Mouse (Mus musculus) liver, embryonic 14.5 days (tissue): ENCODE results near the gene Cyp2c69. TPM values are rescaled to one million over a fixed set of nuclear protein-coding genes. Genes with fewer than 3 reads are reported as not detected.
"Not testable (repeated sequence)": the region's sequence is repeated elsewhere in the genome, so short reads cannot be mapped to it uniquely, and the experiment has no call there.

Experiments
- ATAC-seq: fragments of 200-750 bp; cut with Nextera tagmentation; 2 replicates; pipeline ENCODE4 v1.8.0; 2017; ENCODE audit warnings: moderate number of reproducible peaks, mild to moderate bottlenecking, moderate library complexity; ENCODE audit not compliant: insufficient read depth
- DNase-seq, 3 experiments: peaks; one replicate each; pipeline ENCODE4 v3.0.0-alpha.2; 2012 to 2013; ENCODE audit warnings: low read depth in 3 of 3, low spot score in 3 of 3
- H3K27ac ChIP-seq: fragments of 300-500 bp; sonication (generic); 2 replicates; pipeline ENCODE4 v1.5.1; 2014; ENCODE audit warnings: moderate library complexity, mild to moderate bottlenecking, control low read depth, inconsistent platforms
- H3K27me3 ChIP-seq: fragments of 300-500 bp; sonication (generic); 2 replicates; pipeline ENCODE4 v1.6.1; 2014; ENCODE audit warnings: mild to moderate bottlenecking, low read length, moderate library complexity; ENCODE audit not compliant: control insufficient read depth, insufficient read depth
- H3K36me3 ChIP-seq: fragments of 300-500 bp; sonication (generic); replicated peaks from 2 replicates; pipeline ENCODE4 v1.6.1; 2014; ENCODE audit warnings: low read depth; ENCODE audit not compliant: control insufficient read depth, insufficient read depth
- H3K4me1 ChIP-seq, 2 experiments: fragments of 200-500 bp in 1 of 2; fragments of 300-500 bp in 1 of 2; sonication (generic) in 1 of 2; replicated peaks; 2 replicates each; pipeline ENCODE4 v1.6.1; 2012 to 2014; ENCODE audit warnings: antibody characterized with exemption in 1 of 2, inconsistent platforms in 1 of 2, low read length in 1 of 2; ENCODE audit not compliant: control insufficient read depth in 2 of 2, insufficient read depth in 2 of 2
- H3K4me2 ChIP-seq: fragments of 300-500 bp; sonication (generic); 2 replicates; pipeline ENCODE4 v1.6.1; 2014; ENCODE audit warnings: low read depth, mild to moderate bottlenecking, control low read depth, moderate library complexity
- H3K4me3 ChIP-seq, 2 experiments: fragments of 200-500 bp in 1 of 2; fragments of 300-500 bp in 1 of 2; sonication (generic) in 1 of 2; 2 replicates each; pipeline ENCODE4 v1.5.1; 2012 to 2014; ENCODE audit warnings: low read depth in 2 of 2, low read length in 2 of 2, mild to moderate bottlenecking in 2 of 2, control low read depth in 1 of 2, inconsistent platforms in 1 of 2, moderate library complexity in 1 of 2; ENCODE audit not compliant: insufficient read depth in 1 of 2
- H3K9ac ChIP-seq: fragments of 300-500 bp; sonication (generic); replicated peaks from 2 replicates; pipeline ENCODE4 v1.6.1; 2014; ENCODE audit warnings: mild to moderate bottlenecking, control low read depth, moderate library complexity
- H3K9me3 ChIP-seq: fragments of 300-500 bp; sonication (generic); 2 replicates; pipeline ENCODE4 v1.6.1; 2016; ENCODE audit warnings: low read length, mixed read lengths; ENCODE audit not compliant: control insufficient read depth
- WGBS: fragments of 180-500 bp; shearing (Covaris S2); extraction: QIAGEN DNeasy Blood & Tissue Kit; methylation state at CpG from one replicate; pipeline ENCODE4 v1.1.7; 2014; ENCODE audit not compliant: insufficient replicate concordance; 5-methylcytosine and 5-hydroxymethylcytosine counted together
- polyA plus RNA-seq, 2 experiments: library from polyadenylated mRNA; depleted of rRNA in 1 of 2; stranded (reverse) in 1 of 2; unstranded in 1 of 2; fragments of >200 nt; fragmentation: Nextera tagmentation in 1 of 2; extraction: Ambion mirVana in 1 of 2; gene quantifications; 2 replicates each; pipeline versions ENCODE4 v1.2.1 to v1.2.3; 2012 to 2014

Cyp2c69 gene
- polyA plus RNA-seq, 2 experiments, result 0.03 TPM; not detected in 1

GRCm38 (mm10) chr19:39815991-39816390, 70.6 kb downstream of the Cyp2c69 start:
- not testable (repeated sequence) for H3K9ac ChIP-seq, H3K36me3 ChIP-seq, ATAC-seq, H3K4me1 ChIP-seq, H3K9me3 ChIP-seq, H3K4me3 ChIP-seq, H3K4me2 ChIP-seq, H3K27ac ChIP-seq, DNase-seq, H3K27me3 ChIP-seq
- WGBS, result 47% methylated on average over 4 of the region's 4 CpGs

- H3K4me2 ChIP-seq, H3K4me3 ChIP-seq, H3K4me1 ChIP-seq, H3K27me3 ChIP-seq, DNase-seq, H3K9me3 ChIP-seq, ATAC-seq, H3K27ac ChIP-seq, H3K9ac ChIP-seq, H3K36me3 ChIP-seq: not testable (repeated sequence)
- WGBS, result 58% methylated on average over 3 of the region's 3 CpGs
Observed at GRCm38 (mm10) chr19:39812714-39813113, 73.9 kb downstream of the Cyp2c69 start, which contains the start of gene Cyp2c40. Cyp2c40 (minus strand) TSS chr19:39812814.

Other genes starting within 250 kb of the Cyp2c69 start
- 0.41 and 0.52 TPM in 2 replicates for gene Cyp2c67, start 237.7 kb downstream of the Cyp2c69 start, polyA plus RNA-seq (2012; rRNA removed)
- gene Cyp2c67, start 237.7 kb downstream of the Cyp2c69 start, polyA plus RNA-seq (2014; fragmentation: Nextera tagmentation; extraction: Ambion mirVana), result 0.83 and 0.93 TPM in 2 replicates
- 36.5 and 48.7 TPM in 2 replicates for gene Cyp2c68, start 145.7 kb downstream of the Cyp2c69 start, polyA plus RNA-seq (2012; rRNA removed)
- gene Cyp2c68, start 145.7 kb downstream of the Cyp2c69 start, polyA plus RNA-seq (2014; fragmentation: Nextera tagmentation; extraction: Ambion mirVana), result 118 and 124 TPM in 2 replicates
- gene Cyp2c40, start 74.0 kb downstream of the Cyp2c69 start, polyA plus RNA-seq (2012; rRNA removed), result 0.21 and 0.32 TPM in 2 replicates
- 0.67 and 1.6 TPM in 2 replicates for gene Cyp2c40, start 74.0 kb downstream of the Cyp2c69 start, polyA plus RNA-seq (2014; fragmentation: Nextera tagmentation; extraction: Ambion mirVana)
- 0.21 and 0.31 TPM in 2 replicates for gene Cyp2c37, start 105.6 kb upstream of the Cyp2c69 start, polyA plus RNA-seq (2012; rRNA removed)
- gene Cyp2c37, start 105.6 kb upstream of the Cyp2c69 start, polyA plus RNA-seq (2014; fragmentation: Nextera tagmentation; extraction: Ambion mirVana), result 0.48 and 0.51 TPM in 2 replicates
- not detected in 2 replicates for gene Cyp2c54, start 187.0 kb upstream of the Cyp2c69 start, polyA plus RNA-seq (2012; rRNA removed)
- gene Cyp2c54, start 187.0 kb upstream of the Cyp2c69 start, polyA plus RNA-seq (2014; fragmentation: Nextera tagmentation; extraction: Ambion mirVana), result not detected in 2 replicates
- not detected in 2 replicates for gene Cyp2c50, start 202.9 kb upstream of the Cyp2c69 start, polyA plus RNA-seq (2012; rRNA removed)
- gene Cyp2c50, start 202.9 kb upstream of the Cyp2c69 start, polyA plus RNA-seq (2014; fragmentation: Nextera tagmentation; extraction: Ambion mirVana), result not detected in 2 replicates